11 mouse cellular contexts compared by ENCODE assay signal in the genomic region with DNA sequence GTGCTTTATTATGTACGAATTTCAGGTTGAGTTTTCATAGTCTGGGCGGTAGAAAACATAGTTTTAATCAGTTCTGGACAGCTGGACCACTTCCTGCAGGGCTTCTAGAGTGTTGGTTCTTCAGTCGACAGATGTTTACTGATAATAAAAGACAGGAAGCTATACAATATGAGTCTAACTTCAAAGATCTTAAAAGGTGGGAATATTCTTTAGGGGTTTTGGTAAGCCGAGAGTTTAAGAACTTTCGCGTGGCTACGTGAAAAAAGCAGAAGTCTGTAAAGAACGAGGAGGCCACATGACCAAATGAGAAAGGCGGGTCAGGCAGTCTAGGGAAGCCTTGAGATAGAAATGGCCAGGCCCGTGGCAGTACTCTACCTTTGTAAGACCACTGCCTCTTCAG. TPM values are rescaled to one million over a fixed set of nuclear protein-coding genes. Genes with fewer than 3 reads are reported as not detected.
A peak's percentile ranks its signal among the peaks of the same experiment; 100 is the strongest.
DNase-seq lines count a peak whose midpoint lies in the region; ATAC-seq and TF ChIP-seq lines count a peak whose summit lies in the region.
"Had no signal": no experiment of that assay in that cellular context is flagged by ENCODE, and none has a peak within 500 bp of the region (broad histone marks: within the 10 kb centered on the region; RNA-seq: fewer than 3 reads in every experiment).

No protein-coding gene starts in this region.

- no peak overlapping the region for H3K4me2 ChIP-seq in limb, embryonic 12.5 days

- DNase-seq in limb, embryonic 10.5 days (ENCODE audit: low spot score), result no peak
- DNase-seq in G1E (ENCODE audit: low spot score), result no peak
- no peak for DNase-seq in spleen, postnatal 4 days (ENCODE audit: low spot score in 2 of 2)
- no peak for DNase-seq in retina, embryonic 14.5 days (ENCODE audit: low spot score)
- DNase-seq in right cerebral cortex, postnatal 10 days (ENCODE audit: low spot score in 2 of 2), result no peak
- DNase-seq: cerebellum, adult 2 months; forebrain, postnatal 0 days; kidney, postnatal 14 days had no signal

- H3K27me3 ChIP-seq in limb, embryonic 12.5 days, result no peaks in the 10 kb centered on the region
- no peaks in the 10 kb centered on the region for H3K27me3 ChIP-seq in limb, embryonic 10.5 days (ENCODE audit: low read depth, poor library complexity, severe bottlenecking)
- H3K27me3 ChIP-seq in G1E (ENCODE audit: insufficient read depth, low read length), result no peaks in the 10 kb centered on the region
- peaks cover 16% of the 10 kb centered on the region for H3K27me3 ChIP-seq in megakaryocyte, embryonic 14.5 days (replicated peaks)

- H3K4me1 ChIP-seq in limb, embryonic 12.5 days (replicated peaks), result peaks cover 19% of the 10 kb centered on the region
- peaks cover 36% of the 10 kb centered on the region for H3K4me1 ChIP-seq in limb, embryonic 10.5 days
- H3K4me1 ChIP-seq in G1E (ENCODE audit: insufficient read depth, low read depth, low read length), result no peaks in the 10 kb centered on the region
- peaks cover 5% of the 10 kb centered on the region for H3K4me1 ChIP-seq in embryonic fibroblast, embryonic 13.5 days (ENCODE audit: control insufficient read depth, insufficient read depth, low read length)
- H3K4me1 ChIP-seq in megakaryocyte, embryonic 14.5 days, result peaks cover 35% of the 10 kb centered on the region

- WGBS in limb, embryonic 12.5 days, result 27% methylated on average over 10 of the region's 10 CpGs
- WGBS in limb, embryonic 10.5 days, result 68% methylated on average over 10 of the region's 10 CpGs

- H3K4me3 ChIP-seq in limb, embryonic 12.5 days (replicated peaks), result no peak overlapping the region
- no peak overlapping the region for H3K4me3 ChIP-seq in limb, embryonic 10.5 days
- H3K4me3 ChIP-seq in G1E (ENCODE audit: low read depth, low read length), result no peak overlapping the region
- H3K4me3 ChIP-seq in embryonic fibroblast, embryonic 13.5 days (ENCODE audit: insufficient read depth, low read length), result no peak overlapping the region
- peak overlapping the region; percentile 76 for H3K4me3 ChIP-seq in megakaryocyte, embryonic 14.5 days (replicated peaks)

- no peak for ATAC-seq in limb, embryonic 12.5 days (ENCODE audit: insufficient number of reproducible peaks, insufficient read depth, low FRiP score, low TSS enrichment, low read depth)
- ATAC-seq in G1E (ENCODE audit: extremely low read depth, insufficient number of reproducible peaks, low FRiP score, poor library complexity, severe bottlenecking), result peak; percentile 89
- ATAC-seq: forebrain, postnatal 0 days had no signal

- no peaks in the 10 kb centered on the region for H3K36me3 ChIP-seq in limb, embryonic 12.5 days
- H3K36me3 ChIP-seq in limb, embryonic 10.5 days, result no peaks in the 10 kb centered on the region
- H3K36me3 ChIP-seq in G1E (replicated peaks), result no peaks in the 10 kb centered on the region
- H3K36me3 ChIP-seq in megakaryocyte, embryonic 14.5 days (replicated peaks; ENCODE audit: low read length), result no peaks in the 10 kb centered on the region

- no peak overlapping the region for H3K9ac ChIP-seq in limb, embryonic 12.5 days (replicated peaks)
- H3K9ac ChIP-seq: forebrain, postnatal 0 days had no signal

- TF ChIP-seq CTCF in G1E (IDR thresholded peaks at IDR 0.05; ENCODE audit: low read depth, low read length), result no peak
- no peak for TF ChIP-seq CTCF in embryonic fibroblast, embryonic 13.5 days (IDR thresholded peaks at IDR 0.05; ENCODE audit: borderline replicate concordance, insufficient read depth, low read length)

- H3K27ac ChIP-seq in limb, embryonic 12.5 days, result peak overlapping the region; percentile 13; the same call in 1 of the 2 replicates
- no peak overlapping the region for H3K27ac ChIP-seq in limb, embryonic 10.5 days
- H3K27ac ChIP-seq in embryonic fibroblast, embryonic 13.5 days (ENCODE audit: insufficient read depth, low read length), result peak overlapping the region; percentile 91

- no peak for TF ChIP-seq POLR2A in embryonic fibroblast, embryonic 13.5 days (IDR thresholded peaks at IDR 0.05; ENCODE audit: low read depth, low read length)

- H3K9me3 ChIP-seq in limb, embryonic 12.5 days, result no peaks in the 10 kb centered on the region
- no peaks in the 10 kb centered on the region for H3K9me3 ChIP-seq in limb, embryonic 10.5 days (replicated peaks)
- H3K9me3 ChIP-seq in G1E (replicated peaks), result 0 out of 2 replicates have a peak, but pooled peaks cover 2% of the 10 kb centered on the region
- no peaks in the 10 kb centered on the region for H3K9me3 ChIP-seq in megakaryocyte, embryonic 14.5 days

RNA-seq across cellular contexts. Expression of a gene that starts 29.5 kb away (rescaled TPM):
- polyA plus RNA-seq in limb, embryonic 12.5 days (2016; fragmentation: Nextera tagmentation; extraction: Ambion mirVana), result 210 and 217 TPM in 2 replicates
- 173 and 198 TPM in 2 replicates for polyA plus RNA-seq in limb, embryonic 10.5 days (2016; fragmentation: Nextera tagmentation; extraction: Ambion mirVana)
- total RNA-seq in G1E (2014; fragmentation: Nextera tagmentation) (139 and 146 TPM in 2 replicates), G1E (2017) (82.9 and 104 TPM in 2 replicates)
- polyA plus RNA-seq in G1E (2012), result 23.6 and 24.1 TPM in 2 replicates
- polyA plus RNA-seq in embryonic fibroblast, embryonic 13.5 days (2011; ENCODE audit: insufficient read length, low read depth, missing spikeins), result 176 and 197 TPM in 2 replicates
- polyA plus RNA-seq in megakaryocyte, embryonic 14.5 days (2012; ENCODE audit: insufficient read depth, low replicate concordance), result 4.2 and 5.6 TPM in 2 replicates
